Mouse (Mus musculus): Measurements from ENCODE around the gene Pik3r5. TPM values are rescaled to one million over a fixed set of nuclear protein-coding genes. Genes with fewer than 3 reads are reported as not detected.

Pik3r5 gene
- polyA plus RNA-seq, 1 experiment: 0.69 TPM

GRCm38 (mm10) chr11:68533971-68534475 lies 102.1 kb downstream of the Pik3r5 start:
- Histone ChIP-seq H3K27ac (ENCODE audit: control insufficient read depth, insufficient read depth, low read depth, low read length) (no peak overlapping the region), H3K27me3 (ENCODE audit: control insufficient read depth, insufficient read depth, low read length) (no peaks in the 10 kb centered on the region), H3K36me3 (ENCODE audit: control insufficient read depth, insufficient read depth, low read length) (no peaks in the 10 kb centered on the region), H3K4me3 (ENCODE audit: control insufficient read depth, low read depth, low read length) (no peak overlapping the region), H3K4me1 (ENCODE audit: control insufficient read depth, insufficient read depth, low read length) (peaks cover 6% of the 10 kb centered on the region)
- no peak for TF ChIP-seq CTCF (IDR thresholded peaks at IDR 0.05; ENCODE audit: control insufficient read depth, insufficient read depth, insufficient replicate concordance, low read depth, low read length)
- TF ChIP-seq POLR2A (IDR thresholded peaks at IDR 0.05; ENCODE audit: control insufficient read depth, low read depth, low read length): no peak

- no peak for TF ChIP-seq POLR2A (IDR thresholded peaks at IDR 0.05; ENCODE audit: control insufficient read depth, low read depth, low read length)
- TF ChIP-seq CTCF (IDR thresholded peaks at IDR 0.05; ENCODE audit: control insufficient read depth, insufficient read depth, insufficient replicate concordance, low read depth, low read length): no peak
Measured at GRCm38 (mm10) chr11:68536026-68536425, 104.1 kb downstream of the Pik3r5 start.

GRCm38 (mm10) chr11:68536465-68536864 lies 104.5 kb downstream of the Pik3r5 start:
- TF ChIP-seq POLR2A (IDR thresholded peaks at IDR 0.05; ENCODE audit: control insufficient read depth, low read depth, low read length): no peak
- no peak for TF ChIP-seq CTCF (IDR thresholded peaks at IDR 0.05; ENCODE audit: control insufficient read depth, insufficient read depth, insufficient replicate concordance, low read depth, low read length)
- Histone ChIP-seq H3K27ac (ENCODE audit: control insufficient read depth, insufficient read depth, low read depth, low read length) (no peak overlapping the region), H3K4me3 (ENCODE audit: control insufficient read depth, low read depth, low read length) (no peak overlapping the region), H3K36me3 (ENCODE audit: control insufficient read depth, insufficient read depth, low read length) (no peaks in the 10 kb centered on the region), H3K27me3 (ENCODE audit: control insufficient read depth, insufficient read depth, low read length) (no peaks in the 10 kb centered on the region), H3K4me1 (ENCODE audit: control insufficient read depth, insufficient read depth, low read length) (peaks cover 6% of the 10 kb centered on the region)

More at GRCm38 (mm10) chr11:68536026-68536425, 104.1 kb downstream of the Pik3r5 start:
- Histone ChIP-seq H3K27ac (ENCODE audit: control insufficient read depth, insufficient read depth, low read depth, low read length) (no peak overlapping the region), H3K4me1 (ENCODE audit: control insufficient read depth, insufficient read depth, low read length) (peaks cover 6% of the 10 kb centered on the region), H3K4me3 (ENCODE audit: control insufficient read depth, low read depth, low read length) (no peak overlapping the region), H3K36me3 (ENCODE audit: control insufficient read depth, insufficient read depth, low read length) (no peaks in the 10 kb centered on the region), H3K27me3 (ENCODE audit: control insufficient read depth, insufficient read depth, low read length) (no peaks in the 10 kb centered on the region)

DNA sequence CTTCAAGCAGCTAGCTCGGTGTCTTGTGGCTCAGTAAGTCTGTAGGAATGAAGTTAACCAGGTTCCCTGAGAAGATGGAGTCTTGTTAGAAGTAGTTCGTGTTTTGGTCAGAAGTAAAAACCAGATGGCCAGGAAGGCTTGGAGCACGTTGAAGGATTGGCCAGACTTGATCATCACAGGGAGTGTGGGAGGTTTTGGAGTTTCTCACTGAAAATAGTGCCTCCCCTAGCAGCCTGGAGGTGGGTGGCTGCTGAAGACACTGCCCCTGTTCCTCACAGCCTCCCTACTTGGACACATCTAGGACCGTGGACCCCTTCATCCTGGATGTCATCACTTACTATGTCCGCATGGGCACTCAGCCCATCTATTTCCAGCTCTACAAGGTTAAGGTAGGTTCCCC lies 107.7 kb downstream of the Pik3r5 start:
- Histone ChIP-seq H3K27me3 (ENCODE audit: control insufficient read depth, insufficient read depth, low read length) (no peaks in the 10 kb centered on the region), H3K4me3 (ENCODE audit: control insufficient read depth, low read depth, low read length) (no peak overlapping the region), H3K27ac (ENCODE audit: control insufficient read depth, insufficient read depth, low read depth, low read length) (no peak overlapping the region), H3K4me1 (ENCODE audit: control insufficient read depth, insufficient read depth, low read length) (peaks cover 1% of the 10 kb centered on the region; the same call in 1 of the 2 replicates), H3K36me3 (ENCODE audit: control insufficient read depth, insufficient read depth, low read length) (no peaks in the 10 kb centered on the region)
- TF ChIP-seq CTCF (IDR thresholded peaks at IDR 0.05; ENCODE audit: control insufficient read depth, insufficient read depth, insufficient replicate concordance, low read depth, low read length) (no peak), POLR2A (IDR thresholded peaks at IDR 0.05; ENCODE audit: control insufficient read depth, low read depth, low read length) (no peak)

DNA sequence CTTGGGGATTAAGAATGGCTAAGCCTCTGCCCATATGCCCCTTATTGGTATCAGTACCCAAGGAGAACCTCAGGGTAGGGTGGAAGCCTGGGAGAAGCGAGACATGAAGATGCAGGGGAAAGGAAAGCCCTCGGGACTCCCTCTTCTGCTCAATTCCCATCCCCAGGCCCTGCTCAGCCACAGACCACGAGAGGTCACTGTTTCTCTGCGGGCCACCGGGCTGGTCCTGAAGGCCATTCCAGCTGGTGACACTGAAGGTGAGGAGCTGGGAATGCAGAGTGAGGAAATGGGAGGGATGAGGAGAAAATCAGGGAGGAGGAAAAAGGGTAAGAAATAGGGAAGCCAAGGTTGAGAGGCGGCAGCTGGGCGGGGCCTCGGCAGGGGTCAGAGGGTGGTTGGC lies 112.6 kb downstream of the Pik3r5 start:
- peak; percentile 23; the same call in 1 of the 2 replicates for TF ChIP-seq CTCF (IDR thresholded peaks at IDR 0.05; ENCODE audit: control insufficient read depth, insufficient read depth, insufficient replicate concordance, low read depth, low read length)
- no peak for TF ChIP-seq POLR2A (IDR thresholded peaks at IDR 0.05; ENCODE audit: control insufficient read depth, low read depth, low read length)
- Histone ChIP-seq H3K27ac (ENCODE audit: control insufficient read depth, insufficient read depth, low read depth, low read length) (no peak overlapping the region), H3K4me3 (ENCODE audit: control insufficient read depth, low read depth, low read length) (no peak overlapping the region), H3K36me3 (ENCODE audit: control insufficient read depth, insufficient read depth, low read length) (no peaks in the 10 kb centered on the region), H3K27me3 (ENCODE audit: control insufficient read depth, insufficient read depth, low read length) (no peaks in the 10 kb centered on the region), H3K4me1 (ENCODE audit: control insufficient read depth, insufficient read depth, low read length) (peaks cover 3% of the 10 kb centered on the region; the same call in 1 of the 2 replicates)

DNA sequence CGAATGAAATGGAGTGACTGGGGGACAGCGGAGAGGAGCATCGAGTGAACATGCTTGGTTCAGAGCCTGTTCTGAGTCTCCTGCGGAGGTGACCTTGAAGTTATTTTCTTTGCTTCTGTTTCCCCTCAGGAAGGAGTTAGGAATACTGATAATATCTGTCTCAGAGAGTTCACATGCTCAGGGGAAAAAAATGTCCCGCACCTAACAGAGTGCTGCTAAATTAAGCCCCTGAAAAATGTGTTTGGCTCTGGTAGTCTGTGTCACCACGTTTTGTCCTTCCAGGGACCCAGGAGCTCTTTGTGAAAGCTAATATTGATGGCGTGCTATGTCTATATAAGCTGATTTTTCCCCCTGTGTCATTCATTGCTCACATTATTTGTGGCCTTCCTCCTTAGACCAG lies 113.3 kb downstream of the Pik3r5 start:
- no peaks in the 10 kb centered on the region for H3K27me3 ChIP-seq (ENCODE audit: control insufficient read depth, insufficient read depth, low read length)
- no peaks in the 10 kb centered on the region for H3K36me3 ChIP-seq (ENCODE audit: control insufficient read depth, insufficient read depth, low read length)
- H3K4me3 ChIP-seq (ENCODE audit: control insufficient read depth, low read depth, low read length): no peak overlapping the region
- H3K4me1 ChIP-seq (ENCODE audit: control insufficient read depth, insufficient read depth, low read length): peaks cover 3% of the 10 kb centered on the region; the same call in 1 of the 2 replicates
- TF ChIP-seq POLR2A (IDR thresholded peaks at IDR 0.05; ENCODE audit: control insufficient read depth, low read depth, low read length) (no peak), CTCF (IDR thresholded peaks at IDR 0.05; ENCODE audit: control insufficient read depth, insufficient read depth, insufficient replicate concordance, low read depth, low read length) (no peak)
- H3K27ac ChIP-seq (ENCODE audit: control insufficient read depth, insufficient read depth, low read depth, low read length): no peak overlapping the region

DNA sequence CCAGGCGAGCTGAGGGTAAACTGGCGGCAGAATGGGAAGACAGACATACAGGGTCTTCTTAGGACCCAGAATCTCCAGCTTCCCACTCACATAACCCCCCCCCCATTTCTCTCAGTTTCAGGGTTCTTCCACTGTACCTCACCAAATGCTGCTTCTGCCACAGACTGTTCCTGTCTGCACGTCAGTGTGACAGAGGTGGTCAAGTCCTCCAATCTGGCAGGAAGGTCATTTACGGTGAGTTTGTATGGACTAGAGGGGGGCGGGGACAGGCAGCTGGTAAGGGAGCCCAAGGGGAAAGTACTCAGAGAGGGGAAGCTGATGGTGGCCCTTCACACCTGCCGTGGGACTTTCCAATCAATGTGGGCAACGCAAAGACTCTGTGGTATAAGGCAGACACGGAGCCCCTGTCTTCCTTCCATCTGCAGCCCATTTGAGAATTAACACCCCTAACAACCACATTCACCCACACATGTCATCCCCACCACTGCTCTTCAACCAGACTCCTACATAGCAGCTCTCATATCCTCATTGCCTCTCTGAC lies 113.8 kb downstream of the Pik3r5 start:
- no peaks in the 10 kb centered on the region for H3K27me3 ChIP-seq (ENCODE audit: control insufficient read depth, insufficient read depth, low read length)
- H3K4me3 ChIP-seq (ENCODE audit: control insufficient read depth, low read depth, low read length): no peak overlapping the region
- peaks cover 3% of the 10 kb centered on the region; the same call in 1 of the 2 replicates for H3K4me1 ChIP-seq (ENCODE audit: control insufficient read depth, insufficient read depth, low read length)
- H3K36me3 ChIP-seq (ENCODE audit: control insufficient read depth, insufficient read depth, low read length): no peaks in the 10 kb centered on the region
- H3K27ac ChIP-seq (ENCODE audit: control insufficient read depth, insufficient read depth, low read depth, low read length): no peak overlapping the region
- TF ChIP-seq POLR2A (IDR thresholded peaks at IDR 0.05; ENCODE audit: control insufficient read depth, low read depth, low read length): no peak
- TF ChIP-seq CTCF (IDR thresholded peaks at IDR 0.05; ENCODE audit: control insufficient read depth, insufficient read depth, insufficient replicate concordance, low read depth, low read length): no peak

Other genes with a start within 250 kb of the Pik3r5 start
- gene Ntn1, start 31.3 kb upstream of the Pik3r5 start, polyA plus RNA-seq (2012; rRNA removed): 1.6 and 2.4 TPM in 2 replicates
- 5.4 and 5.8 TPM in 2 replicates for gene Pik3r6, start 70.9 kb downstream of the Pik3r5 start, polyA plus RNA-seq (2012; rRNA removed)
- gene Mfsd6l, start 124.1 kb downstream of the Pik3r5 start, polyA plus RNA-seq (2012; rRNA removed): 7.9 and 9.2 TPM in 2 replicates
- 79.1 and 87.0 TPM in 2 replicates for gene Ccdc42, start 154.9 kb downstream of the Pik3r5 start, polyA plus RNA-seq (2012; rRNA removed)